Mouse (Mus musculus) bone marrow macrophage, adult 2 months (primary cell): ENCODE measurements around the gene Tas2r104. TPM values are rescaled to one million over a fixed set of nuclear protein-coding genes. Genes with fewer than 3 reads are reported as not detected.

Experiments used
- H3K27ac ChIP-seq: 2 replicates; pipeline ENCODE4 v1.5.1; 2012; ENCODE audit warnings: low read depth, low read length; ENCODE audit not compliant: insufficient read depth
- H3K4me1 ChIP-seq: 2 replicates; pipeline ENCODE4 v1.6.1; 2012; ENCODE audit warnings: low read length; ENCODE audit not compliant: control insufficient read depth, insufficient read depth
- H3K4me3 ChIP-seq: 2 replicates; pipeline ENCODE4 v1.5.1; 2012; ENCODE audit warnings: mild to moderate bottlenecking, low read length, moderate library complexity; ENCODE audit not compliant: insufficient read depth
- CTCF ChIP-seq: IDR thresholded peaks from 2 replicates; pipeline ENCODE4 v1.5.1; 2012; ENCODE audit warnings: low read depth, mild to moderate bottlenecking, low read length, moderate library complexity
- POLR2A ChIP-seq: IDR thresholded peaks from 2 replicates; pipeline ENCODE4 v1.6.1; 2012; ENCODE audit warnings: mild to moderate bottlenecking, low read depth, low read length, borderline replicate concordance
- polyA plus RNA-seq: library from polyadenylated mRNA; stranded (reverse); fragments of >200 nt; gene quantifications from 2 replicates; pipeline ENCODE4 v1.2.4, GENCODE M21; 2012; ENCODE audit not compliant: missing spikeins, insufficient read depth, insufficient read length

The Tas2r104 gene
- polyA plus RNA-seq: not detected in 2 replicates

DNA sequence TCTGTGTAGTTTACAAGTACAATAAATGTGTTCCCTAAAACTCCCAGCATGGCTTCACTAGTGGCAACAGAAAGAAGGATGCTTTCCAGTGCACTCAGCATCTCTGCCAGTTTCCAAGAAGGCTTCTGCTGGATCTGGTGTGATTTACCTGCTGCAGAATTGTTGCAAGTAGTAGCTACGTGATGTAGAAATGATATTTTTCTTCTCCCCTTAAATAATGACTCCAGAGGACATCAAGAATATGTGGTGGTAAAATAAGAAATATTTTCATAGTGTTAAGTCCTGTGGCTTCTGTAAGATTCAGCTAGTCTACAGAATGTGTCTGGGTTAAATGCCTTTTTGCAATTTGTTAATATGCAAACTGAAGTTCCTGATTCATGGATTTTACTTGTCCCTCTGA lies at the start of gene Tas2r104:
Gene Tas2r104 (minus strand): TSS at position 101 of the 400 bp plus-strand sequence.
- no peak within 1 kb of the TSS for H3K4me3 ChIP-seq
- no peaks in the 10 kb centered on the region for H3K4me1 ChIP-seq
- H3K27ac ChIP-seq: no peak within 1 kb of the TSS
- no peak for TF ChIP-seq POLR2A

DNA sequence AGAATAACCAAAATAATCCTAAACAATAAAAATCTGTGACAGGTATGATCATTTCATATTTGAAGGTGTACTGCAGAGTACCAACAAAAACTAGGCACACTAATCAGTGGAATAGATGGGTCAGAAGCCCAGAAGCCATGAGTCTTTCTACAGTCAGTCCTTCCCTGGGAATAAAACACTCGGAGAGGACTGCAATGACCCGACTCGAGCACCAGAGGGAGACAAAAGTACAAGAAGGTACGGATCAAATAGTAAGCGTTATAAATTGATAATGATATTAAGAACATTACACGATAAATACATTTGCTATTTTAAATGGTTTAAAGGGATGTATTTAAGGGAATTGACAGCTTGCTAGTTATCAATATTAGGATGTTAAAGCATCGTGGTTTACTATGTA lies 27.3 kb upstream of the Tas2r104 start:
- H3K4me3 ChIP-seq: no peak overlapping the region
- TF ChIP-seq POLR2A (no peak), CTCF (no peak)
- no peak overlapping the region for H3K27ac ChIP-seq
- no peaks in the 10 kb centered on the region for H3K4me1 ChIP-seq

DNA sequence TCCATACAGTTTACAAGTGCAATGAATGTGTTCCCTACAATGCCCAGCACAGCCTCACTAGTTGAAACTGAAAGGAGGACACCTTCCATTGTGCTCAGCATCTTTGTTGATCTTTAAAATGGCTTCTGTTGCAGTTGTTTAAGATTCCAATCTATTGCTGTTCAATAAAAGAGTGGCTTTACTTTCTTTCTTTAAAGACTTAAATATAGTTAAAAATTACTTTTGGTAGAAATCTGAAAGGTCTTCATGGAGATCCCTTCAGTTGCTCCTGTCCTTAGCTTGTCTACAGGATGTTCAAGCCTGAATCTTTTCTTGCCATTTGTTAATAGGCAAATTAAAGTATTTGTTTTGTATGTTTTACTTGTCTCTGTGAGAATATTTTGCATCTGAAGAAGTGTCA lies 4.4 kb upstream of the Tas2r104 start, which contains the start of gene Tas2r114:
Gene Tas2r114 (minus strand): TSS at position 101 of the 400 bp plus-strand sequence.
- TF ChIP-seq POLR2A (no peak), CTCF (no peak)
- no peaks in the 10 kb centered on the region for H3K4me1 ChIP-seq
- no peak within 1 kb of the TSS for H3K27ac ChIP-seq
- no peak within 1 kb of the TSS for H3K4me3 ChIP-seq

DNA sequence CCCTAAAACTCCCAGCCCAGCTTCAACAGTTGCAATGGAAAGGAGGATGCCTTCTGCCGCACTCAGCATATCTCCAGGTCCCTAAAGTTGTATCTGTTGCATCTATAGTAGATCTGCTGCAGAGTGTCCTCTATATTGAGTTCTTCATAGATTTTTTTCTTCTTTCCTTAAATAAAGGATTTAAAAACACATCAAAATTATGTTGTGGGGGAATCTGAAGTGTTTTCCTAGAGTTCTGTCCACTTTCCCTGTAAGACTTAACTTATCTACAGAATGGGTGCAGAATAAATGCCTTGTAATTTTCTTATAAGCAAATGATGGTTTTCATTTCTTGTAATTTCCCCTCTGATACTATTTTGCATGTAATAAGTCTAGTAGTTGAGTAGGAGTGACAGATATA lies 1.9 kb upstream of the Tas2r104 start, which contains the start of gene Tas2r105:
Gene Tas2r105 (minus strand): TSS at position 101 of the 400 bp plus-strand sequence.
- Histone ChIP-seq H3K27ac (no peak within 1 kb of the TSS), H3K4me1 (no peaks in the 10 kb centered on the region), H3K4me3 (no peak within 1 kb of the TSS)
- TF ChIP-seq CTCF: no peak
- TF ChIP-seq POLR2A: no peak

DNA sequence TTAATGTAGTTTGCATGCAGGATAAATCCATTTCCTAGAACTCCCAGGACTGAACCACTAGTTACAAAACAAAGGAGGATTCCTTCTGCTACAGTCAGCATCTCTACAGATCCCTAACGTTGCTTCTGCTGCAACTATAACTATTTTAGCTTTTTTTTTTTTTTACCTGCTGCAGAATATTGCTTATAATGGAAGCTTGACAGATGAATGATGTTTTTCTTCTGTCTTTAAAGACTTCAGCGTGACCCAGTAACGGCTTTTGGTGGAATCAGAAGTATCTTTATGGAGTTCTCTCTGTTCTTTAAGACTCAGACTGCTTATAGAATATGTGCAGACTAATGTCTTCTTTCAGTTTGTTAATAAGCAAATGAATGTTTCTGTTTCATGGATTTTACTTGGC lies 6.8 kb downstream of the Tas2r104 start, which contains the start of gene Tas2r106:
Gene Tas2r106 (minus strand): TSS at position 101 of the 400 bp plus-strand sequence.
- Histone ChIP-seq H3K27ac (no peak within 1 kb of the TSS), H3K4me3 (no peak within 1 kb of the TSS), H3K4me1 (no peaks in the 10 kb centered on the region)
- no peak for TF ChIP-seq POLR2A
- no peak for TF ChIP-seq CTCF

DNA sequence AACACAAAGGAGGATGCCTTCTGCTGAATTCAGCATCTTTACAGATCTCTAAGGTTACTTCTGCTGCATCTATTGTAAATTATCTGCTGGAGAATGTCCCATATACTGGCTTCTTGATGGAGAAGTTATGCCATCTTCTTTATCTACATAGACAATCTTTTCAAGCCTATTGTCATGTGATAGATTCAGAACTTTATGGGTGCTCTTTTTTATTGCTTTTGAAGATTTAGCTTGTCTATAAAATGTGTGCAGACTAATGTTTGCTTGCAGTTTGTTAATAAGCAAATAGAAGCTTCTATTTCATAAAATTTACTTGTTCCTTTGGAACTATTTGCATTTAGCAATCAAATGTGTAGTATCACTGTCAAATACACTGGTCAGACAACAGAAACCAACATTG lies 25.5 kb downstream of the Tas2r104 start, which contains the start of gene Tas2r107:
Gene Tas2r107 (minus strand): TSS at position 101 of the 400 bp plus-strand sequence.
- no peak within 1 kb of the TSS for H3K4me3 ChIP-seq
- no peak within 1 kb of the TSS for H3K27ac ChIP-seq
- TF ChIP-seq CTCF: no peak
- TF ChIP-seq POLR2A: no peak
- no peaks in the 10 kb centered on the region for H3K4me1 ChIP-seq

Other genes with a start within 250 kb of the Tas2r104 start
- not detected in 2 replicates for gene 5430401F13Rik, start 199.3 kb downstream of the Tas2r104 start, polyA plus RNA-seq
- not detected in 2 replicates for gene Gm6619, start 199.3 kb downstream of the Tas2r104 start, polyA plus RNA-seq
- not detected in 2 replicates for gene Tas2r130, start 54.8 kb downstream of the Tas2r104 start, polyA plus RNA-seq
- gene Tas2r107, start 25.6 kb downstream of the Tas2r104 start, polyA plus RNA-seq: not detected in 2 replicates
- gene Tas2r106, start 6.9 kb downstream of the Tas2r104 start, polyA plus RNA-seq: not detected in 2 replicates
- not detected in 2 replicates for gene Tas2r105, start 1.8 kb upstream of the Tas2r104 start, polyA plus RNA-seq
- gene Tas2r114, start 4.3 kb upstream of the Tas2r104 start, polyA plus RNA-seq: not detected in 2 replicates